Mouse (Mus musculus): Measurements from ENCODE around the gene Arhgap15. TPM values are rescaled to one million over a fixed set of nuclear protein-coding genes. Genes with fewer than 3 reads are reported as not detected.

Arhgap15 gene
- polyA plus RNA-seq, 1 experiment from 2014 or later: 0.60 TPM

- no peaks in the 10 kb centered on the region for H3K36me3 ChIP-seq
- no peaks in the 10 kb centered on the region for H3K4me1 ChIP-seq
- H3K4me2 ChIP-seq (replicated peaks): no peak overlapping the region
- no peaks in the 10 kb centered on the region for H3K27me3 ChIP-seq
- no peak for ATAC-seq (ENCODE audit: insufficient number of reproducible peaks, insufficient read depth, low FRiP score, low TSS enrichment)
- H3K4me3 ChIP-seq: no peak overlapping the region
- H3K9me3 ChIP-seq: no peaks in the 10 kb centered on the region
- WGBS: 78% methylated on average over 12 of the region's 12 CpGs
- no peak overlapping the region for H3K27ac ChIP-seq
- H3K9ac ChIP-seq: no peak overlapping the region
Observed at GRCm38 (mm10) chr2:43815896-43816787, 67.5 kb downstream of the Arhgap15 start.

- Histone ChIP-seq H3K27ac (no peak overlapping the region), H3K36me3 (no peaks in the 10 kb centered on the region), H3K4me1 (no peaks in the 10 kb centered on the region), H3K9ac (no peak overlapping the region), H3K4me3 (no peak overlapping the region), H3K4me2 (replicated peaks) (no peak overlapping the region), H3K27me3 (no peaks in the 10 kb centered on the region), H3K9me3 (no peaks in the 10 kb centered on the region)
- no peak for ATAC-seq (ENCODE audit: insufficient number of reproducible peaks, insufficient read depth, low FRiP score, low TSS enrichment)
- 85% methylated on average over 8 of the region's 8 CpGs for WGBS
Observed at GRCm38 (mm10) chr2:43816788-43817581, 68.4 kb downstream of the Arhgap15 start.

GRCm38 (mm10) chr2:43835931-43836330 lies 87.3 kb downstream of the Arhgap15 start:
- no peak overlapping the region for H3K9ac ChIP-seq
- no peaks in the 10 kb centered on the region for H3K27me3 ChIP-seq
- H3K36me3 ChIP-seq: no peaks in the 10 kb centered on the region
- no peak overlapping the region for H3K27ac ChIP-seq
- ATAC-seq (ENCODE audit: insufficient number of reproducible peaks, insufficient read depth, low FRiP score, low TSS enrichment): no peak
- WGBS: 84% methylated on average over 5 of the region's 5 CpGs
- H3K9me3 ChIP-seq: no peaks in the 10 kb centered on the region
- no peaks in the 10 kb centered on the region for H3K4me1 ChIP-seq
- H3K4me3 ChIP-seq: no peak overlapping the region
- no peak overlapping the region for H3K4me2 ChIP-seq (replicated peaks)

- Histone ChIP-seq H3K9ac (no peak overlapping the region), H3K4me2 (replicated peaks) (no peak overlapping the region), H3K4me1 (no peaks in the 10 kb centered on the region), H3K27me3 (no peaks in the 10 kb centered on the region), H3K36me3 (no peaks in the 10 kb centered on the region), H3K9me3 (no peaks in the 10 kb centered on the region), H3K4me3 (no peak overlapping the region), H3K27ac (no peak overlapping the region)
- WGBS: 74% methylated on average over 5 of the region's 5 CpGs
- no peak for ATAC-seq (ENCODE audit: insufficient number of reproducible peaks, insufficient read depth, low FRiP score, low TSS enrichment)
Observed at GRCm38 (mm10) chr2:43841644-43842043, 93.0 kb downstream of the Arhgap15 start.

DNA sequence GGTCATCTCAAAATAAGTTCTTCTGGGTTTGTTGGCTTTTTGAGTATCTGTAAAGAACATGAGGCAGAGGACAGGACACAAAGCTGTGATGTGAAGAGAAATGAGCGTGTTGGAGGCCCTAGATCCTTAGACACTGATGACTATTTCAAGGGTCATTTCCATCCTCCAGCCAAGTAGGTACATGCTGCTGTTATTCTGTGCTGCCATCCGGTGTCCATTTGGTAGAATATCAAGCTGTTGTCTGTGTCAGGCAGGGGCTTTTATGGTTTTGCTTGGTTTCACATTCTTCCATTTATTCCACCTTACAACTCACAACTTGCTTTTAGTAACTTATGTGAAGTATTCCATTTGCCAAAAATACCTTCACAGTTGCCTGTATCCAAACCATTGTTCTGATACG lies 102.6 kb downstream of the Arhgap15 start:
- no peaks in the 10 kb centered on the region for H3K9me3 ChIP-seq
- no peak overlapping the region for H3K4me2 ChIP-seq (replicated peaks)
- H3K4me1 ChIP-seq: no peaks in the 10 kb centered on the region
- no peaks in the 10 kb centered on the region for H3K36me3 ChIP-seq
- no peaks in the 10 kb centered on the region for H3K27me3 ChIP-seq
- 62% methylated on average over 3 of the region's 3 CpGs for WGBS
- no peak overlapping the region for H3K27ac ChIP-seq
- ATAC-seq (ENCODE audit: insufficient number of reproducible peaks, insufficient read depth, low FRiP score, low TSS enrichment): no peak
- no peak overlapping the region for H3K4me3 ChIP-seq
- no peak overlapping the region for H3K9ac ChIP-seq

GRCm38 (mm10) chr2:43862709-43863108 lies 114.1 kb downstream of the Arhgap15 start:
- no peaks in the 10 kb centered on the region for H3K4me1 ChIP-seq
- H3K27me3 ChIP-seq: no peaks in the 10 kb centered on the region
- H3K9ac ChIP-seq: no peak overlapping the region
- no peak overlapping the region for H3K27ac ChIP-seq
- no peak for ATAC-seq (ENCODE audit: insufficient number of reproducible peaks, insufficient read depth, low FRiP score, low TSS enrichment)
- no peaks in the 10 kb centered on the region for H3K9me3 ChIP-seq
- no peak overlapping the region for H3K4me3 ChIP-seq
- WGBS: 83% methylated on average over 5 of the region's 5 CpGs
- no peak overlapping the region for H3K4me2 ChIP-seq (replicated peaks)
- H3K36me3 ChIP-seq: no peaks in the 10 kb centered on the region

DNA sequence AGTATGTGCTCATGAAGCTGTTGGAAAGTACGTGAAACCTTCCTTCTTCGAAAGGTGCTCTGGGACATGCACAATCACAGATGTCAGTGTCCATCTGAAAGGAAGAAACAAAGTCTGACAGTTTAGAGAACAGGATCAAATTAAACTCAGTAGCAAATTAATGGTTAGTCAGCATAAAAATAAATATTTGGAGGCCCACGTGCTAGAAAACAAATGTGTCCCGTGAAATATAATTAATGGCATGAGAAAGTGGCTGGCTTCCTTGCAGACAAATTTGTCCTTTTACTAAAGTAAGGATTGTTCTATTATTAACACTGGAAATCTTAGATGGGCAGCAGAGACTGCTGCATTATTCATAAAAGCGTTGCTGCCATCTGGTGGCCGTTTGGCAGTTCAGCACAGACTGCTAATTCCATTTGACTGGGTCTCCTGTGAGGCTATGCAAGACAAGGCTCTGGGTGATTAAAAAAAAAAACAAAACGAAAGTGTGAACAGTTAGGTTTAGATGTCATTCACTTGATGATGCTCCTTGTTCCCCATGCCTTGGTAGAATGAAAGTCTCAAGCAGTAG lies 153.9 kb downstream of the Arhgap15 start:
- Histone ChIP-seq H3K4me1 (no peaks in the 10 kb centered on the region), H3K27me3 (no peaks in the 10 kb centered on the region), H3K9ac (no peak overlapping the region), H3K4me2 (replicated peaks) (no peak overlapping the region), H3K9me3 (no peaks in the 10 kb centered on the region), H3K36me3 (no peaks in the 10 kb centered on the region), H3K4me3 (no peak overlapping the region), H3K27ac (no peak overlapping the region)
- WGBS: 18% methylated on average over 7 of the region's 7 CpGs
- ATAC-seq (ENCODE audit: insufficient number of reproducible peaks, insufficient read depth, low FRiP score, low TSS enrichment): no peak

GRCm38 (mm10) chr2:43907496-43907895 lies 158.9 kb downstream of the Arhgap15 start:
- no peak overlapping the region for H3K9ac ChIP-seq
- no peak overlapping the region for H3K27ac ChIP-seq
- no peaks in the 10 kb centered on the region for H3K36me3 ChIP-seq
- no peaks in the 10 kb centered on the region for H3K27me3 ChIP-seq
- H3K4me3 ChIP-seq: no peak overlapping the region
- ATAC-seq (ENCODE audit: insufficient number of reproducible peaks, insufficient read depth, low FRiP score, low TSS enrichment): no peak
- H3K4me1 ChIP-seq: no peaks in the 10 kb centered on the region
- 88% methylated on average over 5 of the region's 5 CpGs for WGBS
- no peak overlapping the region for H3K4me2 ChIP-seq (replicated peaks)
- H3K9me3 ChIP-seq: no peaks in the 10 kb centered on the region

DNA sequence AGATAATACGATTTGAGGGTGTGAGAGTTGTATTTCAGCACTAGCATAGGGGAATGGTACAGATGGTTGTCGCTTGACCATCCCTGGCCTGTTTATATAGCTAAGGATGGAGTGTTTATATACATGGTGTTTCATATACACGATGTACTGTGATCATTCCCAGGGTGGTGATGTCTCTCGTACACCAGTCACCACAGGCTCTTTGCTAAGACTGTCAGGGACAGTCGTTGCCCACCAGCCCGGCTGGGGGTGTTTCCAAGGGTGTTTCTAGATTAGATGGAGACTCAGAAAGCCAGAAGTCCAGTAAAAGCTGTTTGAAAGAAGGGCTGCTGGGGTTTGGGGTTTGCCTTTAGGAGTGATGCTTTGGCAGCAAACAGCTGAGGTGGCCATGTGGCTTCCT lies 165.5 kb downstream of the Arhgap15 start:
- no peak overlapping the region for H3K4me2 ChIP-seq (replicated peaks)
- H3K4me1 ChIP-seq: 0 out of 2 replicates have a peak, but pooled peaks cover 4% of the 10 kb centered on the region
- H3K9ac ChIP-seq: no peak overlapping the region
- H3K4me3 ChIP-seq: no peak overlapping the region
- H3K36me3 ChIP-seq: no peaks in the 10 kb centered on the region
- 88% methylated on average over 6 of the region's 6 CpGs for WGBS
- H3K9me3 ChIP-seq: no peaks in the 10 kb centered on the region
- no peak overlapping the region for H3K27ac ChIP-seq
- no peaks in the 10 kb centered on the region for H3K27me3 ChIP-seq
- no peak for ATAC-seq (ENCODE audit: insufficient number of reproducible peaks, insufficient read depth, low FRiP score, low TSS enrichment)

- Histone ChIP-seq H3K9me3 (no peaks in the 10 kb centered on the region), H3K4me3 (no peak overlapping the region), H3K4me2 (replicated peaks) (no peak overlapping the region), H3K4me1 (no peaks in the 10 kb centered on the region), H3K27ac (no peak overlapping the region), H3K27me3 (no peaks in the 10 kb centered on the region), H3K9ac (no peak overlapping the region), H3K36me3 (no peaks in the 10 kb centered on the region)
- 86% methylated on average over 5 of the region's 5 CpGs for WGBS
- no peak for ATAC-seq (ENCODE audit: insufficient number of reproducible peaks, insufficient read depth, low FRiP score, low TSS enrichment)
Observed at GRCm38 (mm10) chr2:43923863-43924340, 175.3 kb downstream of the Arhgap15 start.

GRCm38 (mm10) chr2:43931687-43932086 lies 183.1 kb downstream of the Arhgap15 start:
- H3K27me3 ChIP-seq: no peaks in the 10 kb centered on the region
- H3K9me3 ChIP-seq: no peaks in the 10 kb centered on the region
- H3K36me3 ChIP-seq: no peaks in the 10 kb centered on the region
- H3K4me3 ChIP-seq: no peak overlapping the region
- 90% methylated on average over 3 of the region's 3 CpGs for WGBS
- ATAC-seq (ENCODE audit: insufficient number of reproducible peaks, insufficient read depth, low FRiP score, low TSS enrichment): no peak
- H3K27ac ChIP-seq: no peak overlapping the region
- H3K9ac ChIP-seq: no peak overlapping the region
- H3K4me2 ChIP-seq (replicated peaks): no peak overlapping the region
- no peaks in the 10 kb centered on the region for H3K4me1 ChIP-seq
